Mouse (Mus musculus): Measurements from ENCODE around the gene Nqo1. TPM values are rescaled to one million over a fixed set of nuclear protein-coding genes. Genes with fewer than 3 reads are reported as not detected.

Nqo1 gene
- polyA plus RNA-seq, 1 experiment, result not detected

- Histone ChIP-seq H3K4me3 (ENCODE audit: insufficient read depth, low read depth, low read length) (no peak overlapping the region), H3K4me1 (ENCODE audit: control insufficient read depth, insufficient read depth, low read length) (peaks cover 7% of the 10 kb centered on the region), H3K27ac (ENCODE audit: insufficient read depth, low read depth, low read length) (no peak overlapping the region)
- WGBS, result 85% methylated on average over 2 of the region's 2 CpGs
- no peak for TF ChIP-seq POLR2A (IDR thresholded peaks at IDR 0.05; ENCODE audit: insufficient read depth, low read depth, low read length)
- no peak for TF ChIP-seq CTCF (IDR thresholded peaks at IDR 0.05; ENCODE audit: insufficient read depth, low read depth, low read length)
Measured at GRCm38 (mm10) chr8:107437711-107438110, 34.7 kb upstream of the Nqo1 start.

GRCm38 (mm10) chr8:107436841-107437421 is 33.9 kb upstream of the Nqo1 start:
- WGBS, result 6% methylated on average over 16 of the region's 16 CpGs
- Histone ChIP-seq H3K4me1 (ENCODE audit: control insufficient read depth, insufficient read depth, low read length) (peaks cover 7% of the 10 kb centered on the region), H3K27ac (ENCODE audit: insufficient read depth, low read depth, low read length) (no peak overlapping the region), H3K4me3 (ENCODE audit: insufficient read depth, low read depth, low read length) (peak overlapping the region; percentile 99)
- TF ChIP-seq CTCF (IDR thresholded peaks at IDR 0.05; ENCODE audit: insufficient read depth, low read depth, low read length) (no peak), POLR2A (IDR thresholded peaks at IDR 0.05; ENCODE audit: insufficient read depth, low read depth, low read length) (no peak)

- peaks cover 7% of the 10 kb centered on the region for H3K4me1 ChIP-seq (ENCODE audit: control insufficient read depth, insufficient read depth, low read length)
- peak within 1 kb of the TSS; percentile 99 for H3K4me3 ChIP-seq (ENCODE audit: insufficient read depth, low read depth, low read length)
- under 1% methylated on average over 65 of the region's 81 CpGs for WGBS
- peak; percentile 68 for TF ChIP-seq POLR2A (IDR thresholded peaks at IDR 0.05; ENCODE audit: insufficient read depth, low read depth, low read length)
- TF ChIP-seq CTCF (IDR thresholded peaks at IDR 0.05; ENCODE audit: insufficient read depth, low read depth, low read length), result no peak
- H3K27ac ChIP-seq (ENCODE audit: insufficient read depth, low read depth, low read length), result peak within 1 kb of the TSS; percentile 6; the same call in 1 of the 2 replicates
Measured at GRCm38 (mm10) chr8:107435962-107436831, 33.2 kb upstream of the Nqo1 start, which contains the start of gene Wwp2. Gene Wwp2 (plus strand): TSS chr8:107436365.

- Histone ChIP-seq H3K27ac (ENCODE audit: insufficient read depth, low read depth, low read length) (no peak overlapping the region), H3K4me3 (ENCODE audit: insufficient read depth, low read depth, low read length) (peak overlapping the region; percentile 99; the same call in 1 of the 2 replicates), H3K4me1 (ENCODE audit: control insufficient read depth, insufficient read depth, low read length) (peaks cover 4% of the 10 kb centered on the region; the same call in 1 of the 2 replicates)
- 30% methylated on average over 11 of the region's 11 CpGs for WGBS
- no peak for TF ChIP-seq POLR2A (IDR thresholded peaks at IDR 0.05; ENCODE audit: insufficient read depth, low read depth, low read length)
- no peak for TF ChIP-seq CTCF (IDR thresholded peaks at IDR 0.05; ENCODE audit: insufficient read depth, low read depth, low read length)
Measured at GRCm38 (mm10) chr8:107435421-107435961, 32.5 kb upstream of the Nqo1 start.

- TF ChIP-seq POLR2A (IDR thresholded peaks at IDR 0.05; ENCODE audit: insufficient read depth, low read depth, low read length) (no peak), CTCF (IDR thresholded peaks at IDR 0.05; ENCODE audit: insufficient read depth, low read depth, low read length) (no peak)
- 87% methylated on average over 8 of the region's 8 CpGs for WGBS
- H3K4me1 ChIP-seq (ENCODE audit: control insufficient read depth, insufficient read depth, low read length), result no peaks in the 10 kb centered on the region
- H3K4me3 ChIP-seq (ENCODE audit: insufficient read depth, low read depth, low read length), result no peak overlapping the region
- no peak overlapping the region for H3K27ac ChIP-seq (ENCODE audit: insufficient read depth, low read depth, low read length)
Measured at GRCm38 (mm10) chr8:107430821-107431220, 27.8 kb upstream of the Nqo1 start.

GRCm38 (mm10) chr8:107425230-107425597 is 22.2 kb upstream of the Nqo1 start:
- WGBS, result 39% methylated on average over 8 of the region's 8 CpGs
- Histone ChIP-seq H3K4me1 (ENCODE audit: control insufficient read depth, insufficient read depth, low read length) (peaks cover 4% of the 10 kb centered on the region; the same call in 1 of the 2 replicates), H3K4me3 (ENCODE audit: insufficient read depth, low read depth, low read length) (no peak overlapping the region)

GRCm38 (mm10) chr8:107424597-107425229 is 21.7 kb upstream of the Nqo1 start, which contains the start of gene Nob1:
Gene Nob1 (minus strand): TSS chr8:107425051.
- H3K27ac ChIP-seq (ENCODE audit: insufficient read depth, low read depth, low read length), result peak within 1 kb of the TSS; percentile 33; the same call in 1 of the 2 replicates
- H3K4me3 ChIP-seq (ENCODE audit: insufficient read depth, low read depth, low read length), result peak within 1 kb of the TSS; percentile 92
- peaks cover 4% of the 10 kb centered on the region; the same call in 1 of the 2 replicates for H3K4me1 ChIP-seq (ENCODE audit: control insufficient read depth, insufficient read depth, low read length)
- WGBS, result under 1% methylated on average over 50 of the region's 50 CpGs
- peak; percentile 98 for TF ChIP-seq CTCF (IDR thresholded peaks at IDR 0.05; ENCODE audit: insufficient read depth, low read depth, low read length)
- TF ChIP-seq POLR2A (IDR thresholded peaks at IDR 0.05; ENCODE audit: insufficient read depth, low read depth, low read length), result peak; percentile 68; the same call in 1 of the 2 replicates

More at GRCm38 (mm10) chr8:107425230-107425597, 22.2 kb upstream of the Nqo1 start:
- TF ChIP-seq CTCF (IDR thresholded peaks at IDR 0.05; ENCODE audit: insufficient read depth, low read depth, low read length) (no peak), POLR2A (IDR thresholded peaks at IDR 0.05; ENCODE audit: insufficient read depth, low read depth, low read length) (no peak)
- no peak overlapping the region for H3K27ac ChIP-seq (ENCODE audit: insufficient read depth, low read depth, low read length)

GRCm38 (mm10) chr8:107424176-107424575 is 21.2 kb upstream of the Nqo1 start:
- H3K4me1 ChIP-seq (ENCODE audit: control insufficient read depth, insufficient read depth, low read length), result peaks cover 4% of the 10 kb centered on the region; the same call in 1 of the 2 replicates
- WGBS, result 23% methylated on average over 9 of the region's 9 CpGs
- H3K27ac ChIP-seq (ENCODE audit: insufficient read depth, low read depth, low read length), result no peak overlapping the region
- TF ChIP-seq POLR2A (IDR thresholded peaks at IDR 0.05; ENCODE audit: insufficient read depth, low read depth, low read length) (no peak), CTCF (IDR thresholded peaks at IDR 0.05; ENCODE audit: insufficient read depth, low read depth, low read length) (no peak)
- H3K4me3 ChIP-seq (ENCODE audit: insufficient read depth, low read depth, low read length), result peak overlapping the region; percentile 92

Measured in olfactory bulb, adult 2 months (tissue).